Mouse (Mus musculus) G1E (cell line): ENCODE results near the gene B3galt1. TPM values are rescaled to one million over a fixed set of nuclear protein-coding genes. Genes with fewer than 3 reads are reported as not detected.

ENCODE experiments used
- ATAC-seq: 2 replicates; pipeline ENCODE4 v1.8.0; 2016; ENCODE audit warnings: mild to moderate bottlenecking; ENCODE audit not compliant: insufficient number of reproducible peaks, poor library complexity, low FRiP score, severe bottlenecking; ENCODE audit errors: extremely low read depth
- DNase-seq: peaks from one replicate; pipeline ENCODE4 v3.0.0; 2012; ENCODE audit warnings: low spot score
- H3K27me3 ChIP-seq: 2 replicates; pipeline ENCODE4 v1.6.1; 2012; ENCODE audit warnings: mild to moderate bottlenecking, low read length, inconsistent platforms; ENCODE audit not compliant: insufficient read depth
- H3K36me3 ChIP-seq: replicated peaks from 2 replicates; pipeline ENCODE3; 2012; ENCODE audit warnings: mild to moderate bottlenecking, inconsistent platforms
- H3K4me1 ChIP-seq: 2 replicates; pipeline ENCODE4 v1.6.1; 2012; ENCODE audit warnings: low read depth, low read length, inconsistent platforms, mixed read lengths; ENCODE audit not compliant: insufficient read depth
- H3K4me3 ChIP-seq: 2 replicates; pipeline ENCODE4 v1.5.1; 2012; ENCODE audit warnings: low read depth, mild to moderate bottlenecking, inconsistent platforms, low read length, moderate library complexity, mixed read lengths
- H3K9me3 ChIP-seq: replicated peaks from 2 replicates; pipeline ENCODE4 v1.6.1; 2012; ENCODE audit warnings: inconsistent platforms
- CTCF ChIP-seq: IDR thresholded peaks from 2 replicates; pipeline ENCODE4 v1.5.1; 2012; ENCODE audit warnings: low read depth, low read length, inconsistent platforms, mixed read lengths
- GATA1 ChIP-seq: IDR thresholded peaks from 2 replicates; pipeline ENCODE4 v1.6.1; 2012; ENCODE audit warnings: borderline replicate concordance, low read length, inconsistent platforms, mixed read lengths
- GATA2 ChIP-seq: IDR thresholded peaks from 2 replicates; pipeline ENCODE4 v1.6.1; 2012; ENCODE audit warnings: low read depth, low read length, inconsistent platforms, borderline replicate concordance
- POLR2AphosphoS5 ChIP-seq: IDR thresholded peaks from 2 replicates; pipeline ENCODE4 v1.6.1; 2012; ENCODE audit warnings: low read depth, low read length, inconsistent platforms; ENCODE audit not compliant: insufficient replicate concordance
- TAL1 ChIP-seq: conservative IDR thresholded peaks from 2 replicates; pipeline ENCODE4 v1.6.1; 2012; ENCODE audit warnings: low read depth, low read length, inconsistent platforms, mixed read lengths
- polyA plus RNA-seq: library from polyadenylated mRNA; stranded (reverse); fragments of >175 nt; gene quantifications from 2 replicates; pipeline ENCODE4 v1.2.3, GENCODE M21; 2012
- total RNA-seq, 2 experiments: library from RNA; stranded (forward) in 1 of 2; stranded (reverse) in 1 of 2; fragments of 200-1000 nt in 1 of 2; fragments of >200 nt in 1 of 2; fragmentation: Nextera tagmentation in 1 of 2; gene quantifications; 2 replicates each; pipeline ENCODE4 v1.2.3; 2014 to 2017

The B3galt1 gene
- total and polyA plus RNA-seq, 3 experiments = 0.16 TPM; not detected in 2

GRCm38 (mm10) chr2:67564851-67565479, 706 bp upstream of the B3galt1 start:
- no peak overlapping the region for H3K4me3 ChIP-seq
- no peaks in the 10 kb centered on the region for H3K36me3 ChIP-seq
- H3K9me3 ChIP-seq = peaks cover 20% of the 10 kb centered on the region
- TF ChIP-seq TAL1 (no peak), GATA1 (no peak), CTCF (no peak), GATA2 (no peak), POLR2AphosphoS5 (no peak)
- no peaks in the 10 kb centered on the region for H3K4me1 ChIP-seq
- no peaks in the 10 kb centered on the region for H3K27me3 ChIP-seq
- DNase-seq (no peak), ATAC-seq (no peak)

DNA sequence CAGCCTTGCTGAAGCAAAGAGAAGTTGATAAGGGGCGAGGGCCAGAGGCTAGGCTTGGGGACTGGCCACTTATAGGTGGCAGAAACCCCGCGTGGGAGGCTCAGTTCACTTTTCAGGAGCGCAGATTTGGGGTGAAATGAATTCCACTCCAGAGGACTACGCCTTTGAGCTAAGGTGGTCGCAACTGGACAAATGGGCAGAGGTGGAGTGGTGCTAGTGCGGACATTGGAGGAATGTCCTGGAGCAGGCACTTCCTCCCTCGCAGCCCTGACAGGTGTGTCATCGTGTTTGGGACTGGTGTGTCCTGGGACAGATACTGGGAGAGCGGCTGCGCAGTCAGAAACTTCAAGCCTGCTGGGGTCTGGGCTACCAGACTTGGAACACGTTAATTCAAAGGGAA, 895 bp downstream of the B3galt1 start:
- DNase-seq (no peak), ATAC-seq (no peak)
- H3K36me3 ChIP-seq = no peaks in the 10 kb centered on the region
- H3K4me3 ChIP-seq = no peak overlapping the region
- H3K9me3 ChIP-seq = peaks cover 20% of the 10 kb centered on the region
- TF ChIP-seq POLR2AphosphoS5 = no peak
- no peak for TF ChIP-seq GATA2
- TF ChIP-seq TAL1 = no peak
- TF ChIP-seq CTCF = no peak
- TF ChIP-seq GATA1 = no peak
- H3K4me1 ChIP-seq = no peaks in the 10 kb centered on the region
- H3K27me3 ChIP-seq = no peaks in the 10 kb centered on the region

- Histone ChIP-seq H3K4me1 (no peaks in the 10 kb centered on the region), H3K27me3 (no peaks in the 10 kb centered on the region), H3K4me3 (no peak overlapping the region), H3K9me3 (peaks cover 20% of the 10 kb centered on the region), H3K36me3 (no peaks in the 10 kb centered on the region)
- DNase-seq = no peak
- no peak for ATAC-seq
- no peak for TF ChIP-seq CTCF
- TF ChIP-seq GATA1 = no peak
- TF ChIP-seq TAL1 = no peak
- no peak for TF ChIP-seq GATA2
- TF ChIP-seq POLR2AphosphoS5 = no peak
Measured at GRCm38 (mm10) chr2:67567141-67567680, 1.5 kb downstream of the B3galt1 start.

GRCm38 (mm10) chr2:67576634-67577033, 11.0 kb downstream of the B3galt1 start:
- DNase-seq = no peak
- no peak overlapping the region for H3K4me3 ChIP-seq
- no peak for TF ChIP-seq CTCF
- TF ChIP-seq TAL1 = no peak
- H3K27me3 ChIP-seq = no peaks in the 10 kb centered on the region
- H3K36me3 ChIP-seq = no peaks in the 10 kb centered on the region
- ATAC-seq = no peak
- no peaks in the 10 kb centered on the region for H3K9me3 ChIP-seq
- H3K4me1 ChIP-seq = no peaks in the 10 kb centered on the region

GRCm38 (mm10) chr2:67583091-67583490, 17.4 kb downstream of the B3galt1 start:
- peaks cover 3% of the 10 kb centered on the region; the same call in 1 of the 2 replicates for H3K9me3 ChIP-seq
- DNase-seq (no peak), ATAC-seq (no peak)
- H3K27me3 ChIP-seq = no peaks in the 10 kb centered on the region
- TF ChIP-seq GATA1 = no peak
- TF ChIP-seq GATA2 = no peak
- no peak for TF ChIP-seq CTCF
- TF ChIP-seq TAL1 = no peak
- no peak for TF ChIP-seq POLR2AphosphoS5
- no peak overlapping the region for H3K4me3 ChIP-seq
- H3K4me1 ChIP-seq = no peaks in the 10 kb centered on the region
- H3K36me3 ChIP-seq = no peaks in the 10 kb centered on the region

- H3K4me3 ChIP-seq = no peak overlapping the region
- no peaks in the 10 kb centered on the region for H3K27me3 ChIP-seq
- H3K36me3 ChIP-seq = no peaks in the 10 kb centered on the region
- H3K4me1 ChIP-seq = no peaks in the 10 kb centered on the region
- DNase-seq (no peak), ATAC-seq (no peak)
- TF ChIP-seq CTCF (no peak), POLR2AphosphoS5 (no peak), TAL1 (no peak), GATA1 (no peak), GATA2 (no peak)
- peaks cover 6% of the 10 kb centered on the region; the same call in 1 of the 2 replicates for H3K9me3 ChIP-seq
Measured at GRCm38 (mm10) chr2:67590408-67590807, 24.7 kb downstream of the B3galt1 start.
